Mouse (Mus musculus): ENCODE data around the gene Dock6. TPM values are rescaled to one million over a fixed set of nuclear protein-coding genes. Genes with fewer than 3 reads are reported as not detected.

Dock6 gene
- polyA plus RNA-seq, 1 experiment, result 7.2 TPM

- no peak for TF ChIP-seq GATA1 (IDR thresholded peaks at IDR 0.05; ENCODE audit: low read length)
Observed at GRCm38 (mm10) chr9:21798345-21799009, 54.0 kb downstream of the Dock6 start, which contains the start of gene Kank2. Gene Kank2 (minus strand): TSS chr9:21798744.

GRCm38 (mm10) chr9:21797921-21798344 is 54.5 kb downstream of the Dock6 start:
- no peak for TF ChIP-seq GATA1 (IDR thresholded peaks at IDR 0.05; ENCODE audit: low read length)

GRCm38 (mm10) chr9:21796919-21797318 is 55.5 kb downstream of the Dock6 start:
- TF ChIP-seq GATA1 (IDR thresholded peaks at IDR 0.05; ENCODE audit: low read length), result no peak

- no peak for TF ChIP-seq GATA1 (IDR thresholded peaks at IDR 0.05; ENCODE audit: low read length)
Observed at GRCm38 (mm10) chr9:21796259-21796658, 56.2 kb downstream of the Dock6 start.

GRCm38 (mm10) chr9:21795579-21795978 is 56.9 kb downstream of the Dock6 start:
- no peak for TF ChIP-seq GATA1 (IDR thresholded peaks at IDR 0.05; ENCODE audit: low read length)

- no peak for TF ChIP-seq GATA1 (IDR thresholded peaks at IDR 0.05; ENCODE audit: low read length)
Observed at GRCm38 (mm10) chr9:21794925-21795324, 57.5 kb downstream of the Dock6 start.

GRCm38 (mm10) chr9:21794344-21794834 is 58.0 kb downstream of the Dock6 start:
- no peak for TF ChIP-seq GATA1 (IDR thresholded peaks at IDR 0.05; ENCODE audit: low read length)

GRCm38 (mm10) chr9:21792644-21793043 is 59.8 kb downstream of the Dock6 start:
- no peak for TF ChIP-seq GATA1 (IDR thresholded peaks at IDR 0.05; ENCODE audit: low read length)

GRCm38 (mm10) chr9:21791861-21792260 is 60.6 kb downstream of the Dock6 start:
- TF ChIP-seq GATA1 (IDR thresholded peaks at IDR 0.05; ENCODE audit: low read length), result no peak

- TF ChIP-seq GATA1 (IDR thresholded peaks at IDR 0.05; ENCODE audit: low read length), result no peak
Observed at GRCm38 (mm10) chr9:21788234-21788633, 64.2 kb downstream of the Dock6 start.

- no peak for TF ChIP-seq GATA1 (IDR thresholded peaks at IDR 0.05; ENCODE audit: low read length)
Observed at GRCm38 (mm10) chr9:21787654-21788053, 64.8 kb downstream of the Dock6 start.

GRCm38 (mm10) chr9:21786906-21787305 is 65.5 kb downstream of the Dock6 start:
- no peak for TF ChIP-seq GATA1 (IDR thresholded peaks at IDR 0.05; ENCODE audit: low read length)

- no peak for TF ChIP-seq GATA1 (IDR thresholded peaks at IDR 0.05; ENCODE audit: low read length)
Observed at GRCm38 (mm10) chr9:21784517-21785307, 67.7 kb downstream of the Dock6 start.

GRCm38 (mm10) chr9:21781657-21782468 is 70.6 kb downstream of the Dock6 start:
- TF ChIP-seq GATA1 (IDR thresholded peaks at IDR 0.05; ENCODE audit: low read length), result no peak

- no peak for TF ChIP-seq GATA1 (IDR thresholded peaks at IDR 0.05; ENCODE audit: low read length)
Observed at GRCm38 (mm10) chr9:21777726-21778125, 74.7 kb downstream of the Dock6 start.

- TF ChIP-seq GATA1 (IDR thresholded peaks at IDR 0.05; ENCODE audit: low read length), result no peak
Observed at GRCm38 (mm10) chr9:21774353-21774752, 78.1 kb downstream of the Dock6 start.

Data from G1E-ER4 (cell line).